Mouse (Mus musculus) liver, adult 2 months (tissue): ENCODE results near the gene Dtd1. TPM values are rescaled to one million over a fixed set of nuclear protein-coding genes. Genes with fewer than 3 reads are reported as not detected.

Source experiments
- DNase-seq: peaks from one replicate; pipeline ENCODE4 v3.0.0-alpha.2; 2011; ENCODE audit warnings: low read depth, low spot score; ENCODE audit errors: extremely low read depth
- H3K27ac ChIP-seq: fragments of 200-500 bp; replicated peaks from 2 replicates; pipeline ENCODE4 v1.5.1; 2012; ENCODE audit warnings: low read depth, mild to moderate bottlenecking, control low read depth, inconsistent platforms, low read length; ENCODE audit not compliant: insufficient read depth
- H3K27me3 ChIP-seq: fragments of 200-500 bp; 2 replicates; pipeline ENCODE4 v1.6.1; 2012; ENCODE audit warnings: mild to moderate bottlenecking, moderate library complexity, low read length, inconsistent platforms; ENCODE audit not compliant: control insufficient read depth, insufficient read depth
- H3K36me3 ChIP-seq: fragments of 200-500 bp; 2 replicates; pipeline ENCODE4 v1.6.1; 2012; ENCODE audit warnings: low read length, inconsistent platforms; ENCODE audit not compliant: control insufficient read depth, insufficient read depth
- H3K4me1 ChIP-seq: fragments of 200-500 bp; 2 replicates; pipeline ENCODE4 v1.6.1; 2011; ENCODE audit warnings: low read length; ENCODE audit not compliant: control insufficient read depth, insufficient read depth
- H3K4me3 ChIP-seq: fragments of 200-500 bp; 2 replicates; pipeline ENCODE4 v1.5.1; 2011; ENCODE audit warnings: low read depth, mild to moderate bottlenecking, control low read depth, low read length, moderate library complexity; ENCODE audit not compliant: insufficient read depth
- H3K79me2 ChIP-seq: fragments of 200-500 bp; 2 replicates; pipeline ENCODE4 v1.6.1; 2012; ENCODE audit warnings: inconsistent platforms, mild to moderate bottlenecking, low read length, moderate library complexity; ENCODE audit not compliant: control insufficient read depth, insufficient read depth
- H3K9ac ChIP-seq: fragments of 200-500 bp; 2 replicates; pipeline ENCODE4 v1.6.1; 2012; ENCODE audit warnings: low read depth, mild to moderate bottlenecking, control low read depth, inconsistent platforms, low read length
- CTCF ChIP-seq: fragments of 200-500 bp; IDR thresholded peaks from 2 replicates; pipeline ENCODE4 v1.5.1; 2011; ENCODE audit warnings: low read depth, low read length, control low read depth
- POLR2A ChIP-seq: fragments of 200-500 bp; IDR thresholded peaks from 2 replicates; pipeline ENCODE4 v1.6.1; 2011; ENCODE audit warnings: low read length, control low read depth; ENCODE audit not compliant: insufficient read depth; ENCODE audit errors: extremely low read depth
- WGBS: fragments of 180-500 bp; shearing (Covaris S2); methylation state at CpG from one replicate; pipeline ENCODE4 v1.1.7; 2018; 5-methylcytosine and 5-hydroxymethylcytosine counted together
- polyA plus RNA-seq: library from polyadenylated mRNA; depleted of rRNA; stranded (reverse); fragments of >200 nt; gene quantifications from 2 replicates; pipeline ENCODE4 v1.2.3, GENCODE M21; 2012
- total RNA-seq: library from RNA; depleted of rRNA; stranded (reverse); fragments of >200 nt; gene quantifications from 2 replicates; pipeline ENCODE4 v1.2.3, GENCODE M21; 2014

Dtd1 gene
- total and polyA plus RNA-seq, 2 experiments, result 8.8 to 14.2 TPM

GRCm38 (mm10) chr2:144753604-144754003 is 153.9 kb downstream of the Dtd1 start:
- no peak overlapping the region for H3K27ac ChIP-seq
- no peaks in the 10 kb centered on the region for H3K36me3 ChIP-seq
- 72% methylated on average over 6 of the region's 6 CpGs for WGBS
- no peak overlapping the region for H3K9ac ChIP-seq
- no peaks in the 10 kb centered on the region for H3K4me1 ChIP-seq
- DNase-seq, result no peak
- H3K79me2 ChIP-seq, result no peaks in the 10 kb centered on the region
- H3K27me3 ChIP-seq, result no peaks in the 10 kb centered on the region
- TF ChIP-seq POLR2A, result no peak
- no peak for TF ChIP-seq CTCF
- no peak overlapping the region for H3K4me3 ChIP-seq

- Histone ChIP-seq H3K9ac (no peak overlapping the region), H3K27ac (no peak overlapping the region), H3K79me2 (no peaks in the 10 kb centered on the region), H3K27me3 (no peaks in the 10 kb centered on the region), H3K4me3 (no peak overlapping the region), H3K36me3 (no peaks in the 10 kb centered on the region), H3K4me1 (no peaks in the 10 kb centered on the region)
- WGBS, result 99% methylated on average over 2 of the region's 2 CpGs
- DNase-seq, result no peak
- TF ChIP-seq CTCF (no peak), POLR2A (no peak)
These were observed 155.3 kb downstream of the Dtd1 start for GRCm38 (mm10) chr2:144755016-144755415.

GRCm38 (mm10) chr2:144760666-144761065 is 161.0 kb downstream of the Dtd1 start:
- Histone ChIP-seq H3K27me3 (no peaks in the 10 kb centered on the region), H3K4me3 (no peak overlapping the region), H3K27ac (no peak overlapping the region), H3K79me2 (no peaks in the 10 kb centered on the region), H3K4me1 (no peaks in the 10 kb centered on the region), H3K9ac (no peak overlapping the region), H3K36me3 (no peaks in the 10 kb centered on the region)
- no peak for DNase-seq
- TF ChIP-seq POLR2A (no peak), CTCF (no peak)
- 94% methylated on average over 6 of the region's 6 CpGs for WGBS

GRCm38 (mm10) chr2:144763706-144764105 is 164.0 kb downstream of the Dtd1 start:
- WGBS, result 96% methylated on average over 9 of the region's 9 CpGs
- no peak overlapping the region for H3K27ac ChIP-seq
- DNase-seq, result no peak
- H3K36me3 ChIP-seq, result no peaks in the 10 kb centered on the region
- H3K79me2 ChIP-seq, result no peaks in the 10 kb centered on the region
- no peak overlapping the region for H3K4me3 ChIP-seq
- no peaks in the 10 kb centered on the region for H3K4me1 ChIP-seq
- no peak overlapping the region for H3K9ac ChIP-seq
- no peak for TF ChIP-seq POLR2A
- no peak for TF ChIP-seq CTCF
- no peaks in the 10 kb centered on the region for H3K27me3 ChIP-seq

- 90% methylated on average over 7 of the region's 7 CpGs for WGBS
- TF ChIP-seq CTCF (no peak), POLR2A (no peak)
- no peak overlapping the region for H3K4me3 ChIP-seq
These were observed 164.6 kb downstream of the Dtd1 start for GRCm38 (mm10) chr2:144764116-144764788.

GRCm38 (mm10) chr2:144765219-144765618 is 165.5 kb downstream of the Dtd1 start:
- H3K27ac ChIP-seq, result no peak overlapping the region
- no peaks in the 10 kb centered on the region for H3K4me1 ChIP-seq
- TF ChIP-seq CTCF (no peak), POLR2A (no peak)
- 97% methylated on average over 5 of the region's 5 CpGs for WGBS
- H3K27me3 ChIP-seq, result no peaks in the 10 kb centered on the region
- no peaks in the 10 kb centered on the region for H3K36me3 ChIP-seq
- DNase-seq, result no peak
- no peaks in the 10 kb centered on the region for H3K79me2 ChIP-seq
- no peak overlapping the region for H3K4me3 ChIP-seq
- H3K9ac ChIP-seq, result no peak overlapping the region

More at GRCm38 (mm10) chr2:144764116-144764788, 164.6 kb downstream of the Dtd1 start:
- Histone ChIP-seq H3K36me3 (no peaks in the 10 kb centered on the region), H3K79me2 (no peaks in the 10 kb centered on the region), H3K27me3 (no peaks in the 10 kb centered on the region), H3K9ac (no peak overlapping the region), H3K27ac (no peak overlapping the region), H3K4me1 (no peaks in the 10 kb centered on the region)
- no peak for DNase-seq
